Mouse (Mus musculus) forebrain, embryonic 16.5 days (tissue): ENCODE measurements around the gene St7. TPM values are rescaled to one million over a fixed set of nuclear protein-coding genes. Genes with fewer than 3 reads are reported as not detected.

ENCODE experiments used
- ATAC-seq: fragments of 200-750 bp; cut with Nextera tagmentation; 2 replicates; pipeline ENCODE4 v1.8.0; 2017; ENCODE audit warnings: mild to moderate bottlenecking, moderate library complexity
- H3K27ac ChIP-seq: fragments of 300-500 bp; sonication (generic); 2 replicates; pipeline ENCODE4 v1.5.1; 2014; ENCODE audit warnings: low read length, control low read depth
- H3K27me3 ChIP-seq: fragments of 300-500 bp; sonication (generic); replicated peaks from 2 replicates; pipeline ENCODE4 v1.6.1; 2014; ENCODE audit warnings: low read length; ENCODE audit not compliant: control insufficient read depth, insufficient read depth
- H3K36me3 ChIP-seq: fragments of 300-500 bp; sonication (generic); 2 replicates; pipeline ENCODE4 v1.6.1; 2014; ENCODE audit not compliant: control insufficient read depth, insufficient read depth
- H3K4me1 ChIP-seq: fragments of 300-500 bp; sonication (generic); replicated peaks from 2 replicates; pipeline ENCODE4 v1.6.1; 2014; ENCODE audit warnings: low read length; ENCODE audit not compliant: control insufficient read depth, insufficient read depth
- H3K4me2 ChIP-seq: fragments of 300-500 bp; sonication (generic); 2 replicates; pipeline ENCODE4 v1.6.1; 2014; ENCODE audit warnings: mild to moderate bottlenecking, low read length, control low read depth
- H3K4me3 ChIP-seq: fragments of 300-500 bp; sonication (generic); replicated peaks from 2 replicates; pipeline ENCODE4 v1.5.1; 2014; ENCODE audit warnings: mild to moderate bottlenecking, low read length, control low read depth
- H3K9ac ChIP-seq: fragments of 300-500 bp; sonication (generic); replicated peaks from 2 replicates; pipeline ENCODE4 v1.6.1; 2014; ENCODE audit warnings: low read depth, low read length, control low read depth
- H3K9me3 ChIP-seq: fragments of 300-500 bp; sonication (generic); 2 replicates; pipeline ENCODE4 v1.6.1; 2016; ENCODE audit warnings: low read length; ENCODE audit not compliant: control insufficient read depth
- WGBS: fragments of 180-500 bp; shearing (Covaris S2); extraction: QIAGEN DNeasy Blood & Tissue Kit; methylation state at CpG from one replicate; pipeline ENCODE4 v1.1.7; 2014; 5-methylcytosine and 5-hydroxymethylcytosine counted together
- polyA plus RNA-seq: library from polyadenylated mRNA; unstranded; fragments of >200 nt; fragmentation: Nextera tagmentation; extraction: Ambion mirVana; gene quantifications from 2 replicates; pipeline ENCODE4 v1.2.1, GENCODE M21; 2015

Gene St7
- polyA plus RNA-seq, 1 experiment from 2014 or later, result 68.0 TPM

GRCm38 (mm10) chr6:17943877-17944617, 251.3 kb downstream of the St7 start:
- no peak for ATAC-seq
- H3K27ac ChIP-seq, result no peak overlapping the region
- H3K9ac ChIP-seq, result no peak overlapping the region
- WGBS, result 77% methylated on average over 9 of the region's 9 CpGs
- H3K4me2 ChIP-seq, result no peak overlapping the region
- H3K4me3 ChIP-seq, result no peak overlapping the region
- no peaks in the 10 kb centered on the region for H3K4me1 ChIP-seq
- no peaks in the 10 kb centered on the region for H3K27me3 ChIP-seq
- no peaks in the 10 kb centered on the region for H3K9me3 ChIP-seq
- H3K36me3 ChIP-seq, result no peaks in the 10 kb centered on the region; the same call in 1 of the 2 replicates

DNA sequence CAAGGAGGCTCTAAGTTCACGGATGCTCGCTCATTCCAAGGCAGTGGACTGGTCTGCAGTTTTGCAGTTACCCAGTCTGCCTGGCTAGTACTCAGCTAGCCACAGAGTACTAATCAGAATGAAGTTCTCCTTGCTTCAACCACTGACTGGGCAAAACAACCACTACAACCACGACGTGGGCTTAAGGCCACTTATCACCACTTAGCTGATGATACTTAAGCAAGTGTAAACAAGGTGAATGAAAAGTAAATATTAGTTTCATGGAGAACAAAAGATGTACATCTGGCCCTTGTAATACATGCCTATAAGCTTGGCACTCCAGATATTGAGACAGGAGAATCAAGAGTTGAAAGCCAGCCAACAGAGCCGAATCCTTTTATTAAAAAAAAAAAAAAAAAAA, 253.7 kb downstream of the St7 start:
- no peak overlapping the region for H3K27ac ChIP-seq
- no peak overlapping the region for H3K4me3 ChIP-seq
- H3K9me3 ChIP-seq, result no peaks in the 10 kb centered on the region
- H3K9ac ChIP-seq, result no peak overlapping the region
- H3K4me1 ChIP-seq, result no peaks in the 10 kb centered on the region
- H3K4me2 ChIP-seq, result no peak overlapping the region
- H3K36me3 ChIP-seq, result no peaks in the 10 kb centered on the region
- no peak for ATAC-seq
- H3K27me3 ChIP-seq, result no peaks in the 10 kb centered on the region
- WGBS, result 61% methylated on average over 5 of the region's 5 CpGs

DNA sequence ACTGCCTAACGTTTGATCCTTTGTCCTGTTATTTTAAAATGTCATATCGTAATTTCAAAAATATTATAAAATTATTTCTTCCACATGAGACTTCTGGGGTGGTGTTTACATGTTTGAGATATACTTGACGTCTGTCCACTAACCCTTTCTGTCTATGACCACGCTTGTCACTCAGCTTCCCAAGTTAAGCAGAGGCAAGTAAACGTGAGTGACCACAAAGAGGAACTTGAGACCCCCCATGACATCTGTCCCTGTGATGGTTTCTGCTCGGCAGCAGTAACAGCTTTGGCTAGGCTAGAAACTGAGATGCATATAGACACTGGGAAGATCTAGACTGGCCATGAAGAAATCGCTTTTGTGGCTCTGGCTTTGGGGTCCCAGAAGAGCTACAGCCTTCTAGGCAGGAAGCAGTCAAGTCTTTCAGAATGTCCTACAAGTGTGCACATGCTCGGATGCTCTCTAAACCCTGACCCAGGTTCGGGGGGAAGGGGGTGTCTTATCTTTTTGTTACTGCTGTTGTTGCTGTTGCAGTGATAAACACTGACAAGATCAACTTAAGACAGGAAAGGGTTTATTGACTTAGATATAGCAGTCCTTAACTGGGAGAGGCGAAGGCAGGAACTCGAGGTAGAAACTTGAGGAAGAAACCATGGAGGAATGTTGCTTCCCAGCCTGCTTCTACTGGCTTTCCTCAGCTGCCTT, 254.5 kb downstream of the St7 start:
- H3K4me3 ChIP-seq, result no peak overlapping the region
- H3K4me1 ChIP-seq, result no peaks in the 10 kb centered on the region
- ATAC-seq, result no peak
- H3K9me3 ChIP-seq, result no peaks in the 10 kb centered on the region
- H3K36me3 ChIP-seq, result no peaks in the 10 kb centered on the region
- WGBS, result 85% methylated on average over 11 of the region's 11 CpGs
- H3K4me2 ChIP-seq, result no peak overlapping the region
- no peaks in the 10 kb centered on the region for H3K27me3 ChIP-seq
- no peak overlapping the region for H3K9ac ChIP-seq
- no peak overlapping the region for H3K27ac ChIP-seq

DNA sequence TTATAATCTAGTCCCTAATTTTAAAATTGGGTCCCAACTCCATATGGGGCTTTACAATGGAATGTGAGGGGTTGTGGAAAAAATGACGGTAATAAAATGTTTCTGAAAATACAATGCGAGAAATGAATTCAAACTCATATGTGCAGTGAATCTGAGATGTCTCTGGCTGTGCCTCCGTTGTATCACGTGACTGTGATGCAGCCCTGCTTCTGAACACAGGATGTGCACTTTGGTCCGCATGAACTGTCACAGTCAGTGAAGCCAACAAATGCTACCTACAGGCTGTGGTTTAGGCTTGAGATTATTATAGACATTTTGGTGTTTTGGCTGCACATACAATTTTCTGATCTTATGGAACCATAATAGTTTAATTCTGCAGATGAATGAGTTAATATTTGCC, 256.4 kb downstream of the St7 start:
- H3K4me1 ChIP-seq, result no peaks in the 10 kb centered on the region
- ATAC-seq, result no peak

GRCm38 (mm10) chr6:17951779-17952178, 259.0 kb downstream of the St7 start:
- WGBS, result 91% methylated on average over 8 of the region's 8 CpGs
- no peaks in the 10 kb centered on the region for H3K27me3 ChIP-seq
- no peak overlapping the region for H3K4me2 ChIP-seq

More for the DNA sequence above, 256.4 kb downstream of the St7 start:
- Histone ChIP-seq H3K27ac (no peak overlapping the region), H3K9me3 (no peaks in the 10 kb centered on the region), H3K27me3 (no peaks in the 10 kb centered on the region), H3K4me3 (no peak overlapping the region), H3K36me3 (no peaks in the 10 kb centered on the region), H3K9ac (no peak overlapping the region), H3K4me2 (no peak overlapping the region)
- WGBS, result 88% methylated on average over 5 of the region's 5 CpGs

GRCm38 (mm10) chr6:17963455-17963854, 270.7 kb downstream of the St7 start:
- H3K4me1 ChIP-seq, result no peaks in the 10 kb centered on the region
- ATAC-seq, result no peak
- H3K27me3 ChIP-seq, result no peaks in the 10 kb centered on the region
- no peak overlapping the region for H3K4me3 ChIP-seq
- no peak overlapping the region for H3K4me2 ChIP-seq
- WGBS, result 65% methylated on average over 3 of the region's 3 CpGs
- H3K27ac ChIP-seq, result no peak overlapping the region
- H3K9ac ChIP-seq, result no peak overlapping the region
- H3K36me3 ChIP-seq, result no peaks in the 10 kb centered on the region
- H3K9me3 ChIP-seq, result no peaks in the 10 kb centered on the region

More at GRCm38 (mm10) chr6:17951779-17952178, 259.0 kb downstream of the St7 start:
- H3K9me3 ChIP-seq, result no peaks in the 10 kb centered on the region
- no peak overlapping the region for H3K4me3 ChIP-seq
- no peak for ATAC-seq
- H3K4me1 ChIP-seq, result no peaks in the 10 kb centered on the region
- no peaks in the 10 kb centered on the region for H3K36me3 ChIP-seq
- H3K9ac ChIP-seq, result no peak overlapping the region
- no peak overlapping the region for H3K27ac ChIP-seq

- no peak overlapping the region for H3K9ac ChIP-seq
- H3K4me2 ChIP-seq, result no peak overlapping the region
- H3K9me3 ChIP-seq, result no peaks in the 10 kb centered on the region
- H3K4me3 ChIP-seq, result no peak overlapping the region
- WGBS, result 59% methylated on average over 1 of the region's 1 CpGs
- no peak overlapping the region for H3K27ac ChIP-seq
- H3K36me3 ChIP-seq, result no peaks in the 10 kb centered on the region
- no peaks in the 10 kb centered on the region for H3K27me3 ChIP-seq
- ATAC-seq, result peak; percentile 77
- no peaks in the 10 kb centered on the region for H3K4me1 ChIP-seq
Observed at GRCm38 (mm10) chr6:17968467-17969144, 275.9 kb downstream of the St7 start.

GRCm38 (mm10) chr6:17969815-17970214, 277.1 kb downstream of the St7 start:
- ATAC-seq, result no peak
- no peak overlapping the region for H3K4me3 ChIP-seq
- no peak overlapping the region for H3K4me2 ChIP-seq
- no peaks in the 10 kb centered on the region for H3K36me3 ChIP-seq
- WGBS, result 97% methylated on average over 1 of the region's 1 CpGs
- no peak overlapping the region for H3K9ac ChIP-seq
- no peaks in the 10 kb centered on the region for H3K4me1 ChIP-seq
- no peaks in the 10 kb centered on the region for H3K27me3 ChIP-seq
- H3K9me3 ChIP-seq, result no peaks in the 10 kb centered on the region
- H3K27ac ChIP-seq, result no peak overlapping the region

DNA sequence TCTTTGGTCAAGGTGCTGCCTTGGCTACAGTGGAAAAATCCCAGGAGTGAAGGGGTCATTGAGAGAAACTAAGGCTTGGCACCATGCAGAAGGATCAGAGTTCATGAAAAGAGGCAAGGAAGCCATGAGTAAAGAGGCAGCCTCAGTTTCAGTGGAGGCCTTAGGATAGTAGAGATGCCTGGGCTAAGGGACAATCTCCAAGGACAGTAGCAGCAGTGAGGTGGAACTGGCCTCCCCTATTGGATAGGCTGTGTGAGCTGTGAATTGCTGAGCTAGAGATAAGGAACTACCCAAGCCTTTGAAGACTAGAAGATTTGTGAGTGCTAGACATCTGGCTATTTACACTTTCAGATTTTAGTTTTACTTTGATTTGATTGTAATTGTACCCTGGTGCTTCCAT, 278.7 kb downstream of the St7 start:
- Histone ChIP-seq H3K27ac (no peak overlapping the region), H3K4me1 (no peaks in the 10 kb centered on the region), H3K27me3 (no peaks in the 10 kb centered on the region), H3K4me3 (no peak overlapping the region), H3K36me3 (no peaks in the 10 kb centered on the region), H3K9me3 (no peaks in the 10 kb centered on the region), H3K4me2 (no peak overlapping the region), H3K9ac (no peak overlapping the region)
- ATAC-seq, result no peak
